Comparison of ENCODE assay signal across 8 mouse cellular contexts in the genomic region with DNA sequence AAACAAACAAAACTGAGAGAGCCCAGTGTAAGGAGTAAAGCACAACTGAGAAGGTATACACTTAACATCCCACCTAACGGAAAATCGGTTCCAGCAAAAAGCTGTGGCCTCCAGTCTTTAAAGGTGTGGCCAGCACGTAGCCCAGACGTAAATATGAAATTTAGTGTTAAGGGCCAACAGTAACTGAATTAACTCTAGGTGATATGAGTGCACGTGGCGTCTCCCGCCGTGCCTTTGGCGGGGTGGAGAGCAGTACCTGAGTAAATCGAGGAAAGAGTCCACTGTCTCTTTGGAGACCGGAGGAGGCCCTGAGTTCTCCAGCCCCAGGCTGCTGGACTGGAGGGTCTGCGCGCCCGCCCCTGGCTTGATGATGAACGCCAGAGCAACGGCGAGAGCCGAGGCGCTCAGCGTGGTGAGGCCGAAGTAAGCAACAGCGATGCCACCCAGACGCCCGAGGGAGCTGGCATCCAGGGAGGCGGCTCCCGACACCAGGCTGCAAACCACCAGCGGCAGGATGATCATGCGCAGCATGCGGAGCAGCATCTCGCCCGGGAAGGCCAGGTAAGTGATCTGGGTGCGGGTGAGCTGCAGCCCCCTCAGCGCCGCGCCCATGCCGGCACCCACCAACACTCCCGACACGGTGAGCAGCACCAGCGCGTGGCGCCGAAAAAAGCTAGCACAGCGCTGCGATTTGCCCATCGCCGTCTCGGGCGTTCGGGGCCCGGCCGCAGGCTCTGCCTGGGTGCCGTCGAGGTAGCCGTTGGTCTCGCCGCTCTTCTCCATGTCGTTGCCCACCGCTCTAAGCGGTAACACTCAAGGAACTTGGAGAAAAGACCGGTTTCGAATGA. TPM values are rescaled to one million over a fixed set of nuclear protein-coding genes. Genes with fewer than 3 reads are reported as not detected.
A peak's percentile ranks its signal among the peaks of the same experiment; 100 is the strongest.
DNase-seq lines count a peak whose midpoint lies in the region; ATAC-seq and TF ChIP-seq lines count a peak whose summit lies in the region.

No protein-coding gene starts in this region.

- no peaks in the 10 kb centered on the region for H3K27me3 ChIP-seq in hindbrain, postnatal 0 days (ENCODE audit: insufficient read depth, low read length)
- H3K27me3 ChIP-seq in megakaryocyte, embryonic 14.5 days (replicated peaks): no peaks in the 10 kb centered on the region

- intact Hi-C loops in left cerebral cortex, postnatal 14 days (cut with DNase I): loop anchor here (5.0 kb wide), 2 partner anchors 65 to 70 kb away; no protein-coding TSS in a partner anchor

- peaks cover 9% of the 10 kb centered on the region; the same call in 1 of the 2 replicates for H3K4me1 ChIP-seq in hindbrain, postnatal 0 days (ENCODE audit: insufficient read depth, low read length)
- H3K4me1 ChIP-seq in megakaryocyte, embryonic 14.5 days: peaks cover 58% of the 10 kb centered on the region

- peak; percentile 15 to 28 for DNase-seq in lung, adult 18-20 months
- DNase-seq in lung, postnatal 25 days (ENCODE audit: low spot score): no peak
- DNase-seq in cerebellum, adult 18-20 months: peak; percentile 41 to 61
- DNase-seq in frontal cortex, adult 2 months (ENCODE audit: extremely low spot score in 1 of 2, low spot score in 1 of 2): peak; percentile 15 to 62
- DNase-seq in hindbrain, postnatal 0 days (ENCODE audit: low spot score): no peak
- DNase-seq in left cerebral cortex, postnatal 14 days (ENCODE audit: low spot score in 2 of 2): peak; percentile 33 to 58
- peak; percentile 49 for DNase-seq in right cerebral cortex, postnatal 4 days

- no peaks in the 10 kb centered on the region for H3K36me3 ChIP-seq in hindbrain, postnatal 0 days (ENCODE audit: insufficient read depth, low read length)
- H3K36me3 ChIP-seq in megakaryocyte, embryonic 14.5 days (replicated peaks; ENCODE audit: low read length): peaks cover 16% of the 10 kb centered on the region

- no peak for TF ChIP-seq CTCF in hindbrain, postnatal 0 days (IDR thresholded peaks at IDR 0.05; ENCODE audit: low read depth)

- H3K4me2 ChIP-seq in hindbrain, postnatal 0 days (ENCODE audit: low read depth, low read length): peak overlapping the region; percentile 78

- peak overlapping the region; percentile 97 for H3K27ac ChIP-seq in hindbrain, postnatal 0 days

- H3K4me3 ChIP-seq in hindbrain, postnatal 0 days (ENCODE audit: low read length): peak overlapping the region; percentile 80
- H3K4me3 ChIP-seq in megakaryocyte, embryonic 14.5 days (replicated peaks): peak overlapping the region; percentile 99

- H3K9ac ChIP-seq in hindbrain, postnatal 0 days (replicated peaks; ENCODE audit: low read length): peak overlapping the region; percentile 92

- no peak for ATAC-seq in hindbrain, postnatal 0 days

- no peaks in the 10 kb centered on the region for H3K9me3 ChIP-seq in hindbrain, postnatal 0 days (ENCODE audit: low read length)
- no peaks in the 10 kb centered on the region for H3K9me3 ChIP-seq in megakaryocyte, embryonic 14.5 days

- WGBS in hindbrain, postnatal 0 days: under 1% methylated on average over 61 of the region's 61 CpGs

RNA-seq across cellular contexts. Expression of a gene that starts 0.6 kb away (rescaled TPM):
- polyA plus RNA-seq in frontal cortex, adult 2 months (2012; rRNA removed): 24.3 and 30.8 TPM in 2 replicates
- 199 and 217 TPM in 2 replicates for total RNA-seq in hindbrain, postnatal 0 days (2014; rRNA removed)
- polyA plus RNA-seq in hindbrain, postnatal 0 days (2015; fragmentation: Nextera tagmentation; extraction: Ambion mirVana): 70.5 and 71.4 TPM in 2 replicates
- total RNA-seq in left cerebral cortex, postnatal 14 days (2021): 10 to 100 TPM; 46.4 to 49.0 TPM
- 8.6 and 10.8 TPM in 2 replicates for polyA plus RNA-seq in megakaryocyte, embryonic 14.5 days (2012; ENCODE audit: insufficient read depth, low replicate concordance)

Comparison
In these comparisons a context has a peak if more than half of its experiments do, and no peak if none do; other contexts are left out.
1. DNase-seq: peak in lung, adult 18-20 months (2 of 2), cerebellum, adult 18-20 months (2 of 2), frontal cortex, adult 2 months (2 of 2), left cerebral cortex, postnatal 14 days (2 of 2) and right cerebral cortex, postnatal 4 days (single experiment); none in lung, postnatal 25 days (single experiment) and hindbrain, postnatal 0 days (single experiment).